Mouse (Mus musculus) mesoderm, embryonic 11.5 days (tissue): Measurements from ENCODE around the gene Cfap69.
"Not testable (repeated sequence)": the region's sequence is repeated elsewhere in the genome, so short reads cannot be mapped to it uniquely, and the experiment has no call there.

Experiments used
- DNase-seq: peaks from one replicate; pipeline ENCODE4 v3.0.0-alpha.2; 2012; ENCODE audit warnings: low read depth, low spot score

Cfap69 gene

GRCm38 (mm10) chr5:5663655-5664370 lies at the start of gene Cfap69:
TSS of gene Cfap69 (minus strand) at chr5:5664239.
- DNase-seq: peak; percentile 92

GRCm38 (mm10) chr5:5711032-5711431 lies 47.0 kb upstream of the Cfap69 start:
- DNase-seq: no peak

GRCm38 (mm10) chr5:5707341-5708278 lies 43.6 kb upstream of the Cfap69 start:
- DNase-seq: peak; percentile 21

GRCm38 (mm10) chr5:5705019-5705418 lies 41.0 kb upstream of the Cfap69 start:
- DNase-seq: no peak

GRCm38 (mm10) chr5:5700386-5700785 lies 36.3 kb upstream of the Cfap69 start:
- DNase-seq: no peak

GRCm38 (mm10) chr5:5698830-5699229 lies 34.8 kb upstream of the Cfap69 start:
- DNase-seq: no peak

- no peak for DNase-seq
Measured at GRCm38 (mm10) chr5:5695401-5695942, 31.4 kb upstream of the Cfap69 start.

GRCm38 (mm10) chr5:5693956-5694653 lies 30.1 kb upstream of the Cfap69 start, which contains the start of gene Steap2:
TSS of gene Steap2 (minus strand) at chr5:5694578.
- peak; percentile 47 for DNase-seq

GRCm38 (mm10) chr5:5693541-5693955 lies 29.5 kb upstream of the Cfap69 start:
- peak; percentile 36 for DNase-seq

GRCm38 (mm10) chr5:5692167-5692738 lies 28.2 kb upstream of the Cfap69 start:
- DNase-seq: no peak

- DNase-seq: no peak
Measured at GRCm38 (mm10) chr5:5688945-5689540, 25.0 kb upstream of the Cfap69 start.

GRCm38 (mm10) chr5:5688228-5688627 lies 24.2 kb upstream of the Cfap69 start:
- no peak for DNase-seq

- DNase-seq: peak; percentile 41
Measured at GRCm38 (mm10) chr5:5686973-5687372, 22.9 kb upstream of the Cfap69 start.

GRCm38 (mm10) chr5:5684946-5685345 lies 20.9 kb upstream of the Cfap69 start:
- DNase-seq: not testable (repeated sequence)

GRCm38 (mm10) chr5:5683292-5683691 lies 19.3 kb upstream of the Cfap69 start:
- no peak for DNase-seq

GRCm38 (mm10) chr5:5679459-5679858 lies 15.4 kb upstream of the Cfap69 start:
- DNase-seq: no peak

GRCm38 (mm10) chr5:5676082-5676481 lies 12.0 kb upstream of the Cfap69 start:
- no peak for DNase-seq

- no peak for DNase-seq
Measured at GRCm38 (mm10) chr5:5668920-5669319, 4.9 kb upstream of the Cfap69 start.

GRCm38 (mm10) chr5:5664371-5664926 lies 410 bp upstream of the Cfap69 start:
- DNase-seq: no peak

- DNase-seq: no peak
Measured at GRCm38 (mm10) chr5:5663057-5663456, 982 bp downstream of the Cfap69 start.
